In genomic region chr1:185662336-185662735, GRCm38 (mm10) we compare ENCODE assay signal across 18 mouse cellular contexts.
"Had no signal": no experiment of that assay in that cellular context is flagged by ENCODE, and none has a peak within 500 bp of the region (broad histone marks: within the 10 kb centered on the region; RNA-seq: fewer than 3 reads in every experiment).

No protein-coding gene starts in this region.

- DNase-seq: lung, embryonic 14.5 days; lung, postnatal 10 days; lung, postnatal 4 days; midbrain, embryonic 14.5 days; retina, postnatal 1 day; right cerebral cortex, adult 18-20 months; right cerebral cortex, postnatal 25 days; right cerebral cortex, postnatal 4 days; spleen, adult 18-20 months; thymus, adult 18-20 months; thymus, postnatal 14 days; thymus, postnatal 36 days had no signal

- H3K9me3 ChIP-seq: midbrain, embryonic 10.5 days; midbrain, embryonic 12.5 days; neural tube, embryonic 13.5 days; neural tube, embryonic 15.5 days had no signal

- H3K27me3 ChIP-seq: midbrain, embryonic 12.5 days; neural tube, embryonic 13.5 days; neural tube, embryonic 15.5 days had no signal

- H3K36me3 ChIP-seq: midbrain, embryonic 10.5 days; midbrain, embryonic 12.5 days; neural tube, embryonic 13.5 days; neural tube, embryonic 15.5 days had no signal

- H3K4me2 ChIP-seq: lung, embryonic 14.5 days; midbrain, embryonic 12.5 days; neural tube, embryonic 13.5 days; neural tube, embryonic 15.5 days had no signal

- H3K4me3 ChIP-seq: midbrain, embryonic 10.5 days; midbrain, embryonic 12.5 days; myocyte; neural tube, embryonic 13.5 days; neural tube, embryonic 15.5 days had no signal

- ATAC-seq: midbrain, embryonic 16.5 days had no signal

- H3K9ac ChIP-seq: lung, embryonic 14.5 days; midbrain, embryonic 12.5 days; neural tube, embryonic 13.5 days; neural tube, embryonic 15.5 days had no signal

- H3K27ac ChIP-seq: midbrain, embryonic 10.5 days; midbrain, embryonic 12.5 days; neural tube, embryonic 13.5 days; neural tube, embryonic 15.5 days had no signal

- H3K4me1 ChIP-seq: midbrain, embryonic 10.5 days; midbrain, embryonic 12.5 days; neural tube, embryonic 13.5 days; neural tube, embryonic 15.5 days had no signal
